Mouse (Mus musculus): ENCODE data around the gene Ccp110. TPM values are rescaled to one million over a fixed set of nuclear protein-coding genes. Genes with fewer than 3 reads are reported as not detected.

Gene Ccp110
- total and polyA plus RNA-seq, 3 experiments = 10.4 to 12.3 TPM; not detected in 1

- Histone ChIP-seq H3K27ac (ENCODE audit: control insufficient read depth, low read depth, low read length) (no peak overlapping the region), H3K36me3 (ENCODE audit: control insufficient read depth in 1 of 2, insufficient read depth in 2 of 2, low read length in 2 of 2) (no peaks in the 10 kb centered on the region), H3K9me3 (replicated peaks; ENCODE audit: insufficient read depth, low read length) (no peaks in the 10 kb centered on the region), H3K9ac (ENCODE audit: control insufficient read depth, low read depth, low read length, poor library complexity, severe bottlenecking) (no peak overlapping the region), H3K4me1 (ENCODE audit: control insufficient read depth in 1 of 2, insufficient read depth in 2 of 2, low read length in 2 of 2) (no peaks in the 10 kb centered on the region), H3K27me3 (ENCODE audit: control insufficient read depth in 1 of 2, insufficient read depth in 2 of 2, low read length in 2 of 2) (no peaks in the 10 kb centered on the region), H3K4me3 (ENCODE audit: control insufficient read depth in 1 of 2, insufficient read depth in 1 of 2, low read depth in 2 of 2, low read length in 2 of 2) (no peak overlapping the region), H3K79me2 (ENCODE audit: control insufficient read depth, insufficient read depth, low read length, poor library complexity) (no peaks in the 10 kb centered on the region)
- TF ChIP-seq EP300 (IDR thresholded peaks at IDR 0.05; ENCODE audit: low read depth in 1 of 2, low read length in 2 of 2) (no peak), MEF2A (IDR thresholded peaks at IDR 0.05; ENCODE audit: extremely low read depth, insufficient replicate concordance, low read depth, low read length, poor library complexity, severe bottlenecking) (no peak)
- no peak for DNase-seq (ENCODE audit: low read depth, low spot score)
Observed at GRCm38 (mm10) chr7:118786091-118786490, 73.7 kb downstream of the Ccp110 start.

Other genes starting within 250 kb of the Ccp110 start
- 3.3 and 4.3 TPM in 2 replicates for gene Itpripl2, start 220.6 kb upstream of the Ccp110 start, total RNA-seq (2012; rRNA removed)
- 1 to 10 TPM in 1 of 2 experiments, not detected in 1; 4.8 TPM for gene Itpripl2, start 220.6 kb upstream of the Ccp110 start, polyA plus RNA-seq (2012; ENCODE audit: insufficient read depth in 1 of 2, insufficient read length in 2 of 2, low read depth in 1 of 2, low replicate concordance in 2 of 2, missing spikeins in 1 of 2)
- 64.9 and 66.2 TPM in 2 replicates for gene Coq7, start 179.2 kb upstream of the Ccp110 start, total RNA-seq (2012; rRNA removed)
- 10 to 100 TPM in 1 of 2 experiments, not detected in 1; 59.5 TPM for gene Coq7, start 179.2 kb upstream of the Ccp110 start, polyA plus RNA-seq (2012; ENCODE audit: insufficient read depth in 1 of 2, insufficient read length in 2 of 2, low read depth in 1 of 2, low replicate concordance in 2 of 2, missing spikeins in 1 of 2)
- not detected in 2 replicates for gene Tmc7, start 127.8 kb upstream of the Ccp110 start, total RNA-seq (2012; rRNA removed)
- gene Tmc7, start 127.8 kb upstream of the Ccp110 start, polyA plus RNA-seq (2012; ENCODE audit: insufficient read depth in 1 of 2, insufficient read length in 2 of 2, low read depth in 1 of 2, low replicate concordance in 2 of 2, missing spikeins in 1 of 2) = not detected
- not detected in 2 replicates for gene Tmc5, start 115.3 kb upstream of the Ccp110 start, total RNA-seq (2012; rRNA removed)
- gene Tmc5, start 115.3 kb upstream of the Ccp110 start, polyA plus RNA-seq (2012; ENCODE audit: insufficient read depth in 1 of 2, insufficient read length in 2 of 2, low read depth in 1 of 2, low replicate concordance in 2 of 2, missing spikeins in 1 of 2) = not detected
- 38.1 and 38.6 TPM in 2 replicates for gene Gde1, start 6.8 kb upstream of the Ccp110 start, total RNA-seq (2012; rRNA removed)
- 10 to 100 TPM in 1 of 2 experiments, not detected in 1; 39.8 TPM for gene Gde1, start 6.8 kb upstream of the Ccp110 start, polyA plus RNA-seq (2012; ENCODE audit: insufficient read depth in 1 of 2, insufficient read length in 2 of 2, low read depth in 1 of 2, low replicate concordance in 2 of 2, missing spikeins in 1 of 2)
- 32.7 and 37.6 TPM in 2 replicates for gene Vps35l, start 27.7 kb downstream of the Ccp110 start, total RNA-seq (2012; rRNA removed)
- 10 to 100 TPM in 1 of 2 experiments, not detected in 1; 87.4 TPM for gene Vps35l, start 27.7 kb downstream of the Ccp110 start, polyA plus RNA-seq (2012; ENCODE audit: insufficient read depth in 1 of 2, insufficient read length in 2 of 2, low read depth in 1 of 2, low replicate concordance in 2 of 2, missing spikeins in 1 of 2)
- 0.20 and 0.39 TPM in 2 replicates for gene Iqck, start 143.2 kb downstream of the Ccp110 start, total RNA-seq (2012; rRNA removed)
- under 1 TPM in 1 of 2 experiments, not detected in 1; 0.40 TPM for gene Iqck, start 143.2 kb downstream of the Ccp110 start, polyA plus RNA-seq (2012; ENCODE audit: insufficient read depth in 1 of 2, insufficient read length in 2 of 2, low read depth in 1 of 2, low replicate concordance in 2 of 2, missing spikeins in 1 of 2)
- gene Knop1, start 143.7 kb downstream of the Ccp110 start, total RNA-seq (2012; rRNA removed) = 40.3 and 46.8 TPM in 2 replicates
- 10 to 100 TPM in 1 of 2 experiments, not detected in 1; 66.9 TPM for gene Knop1, start 143.7 kb downstream of the Ccp110 start, polyA plus RNA-seq (2012; ENCODE audit: insufficient read depth in 1 of 2, insufficient read length in 2 of 2, low read depth in 1 of 2, low replicate concordance in 2 of 2, missing spikeins in 1 of 2)

Data from MEL (cell line).